Mouse (Mus musculus) embryonic fibroblast, embryonic 13.5 days (primary cell): ENCODE data around the gene Adcy5.

Source experiments
- CTCF ChIP-seq: IDR thresholded peaks from 2 replicates; pipeline ENCODE4 v1.5.1; 2011; ENCODE audit warnings: mild to moderate bottlenecking, control low read depth, low read length, moderate library complexity, borderline replicate concordance; ENCODE audit not compliant: insufficient read depth
- POLR2A ChIP-seq: IDR thresholded peaks from 2 replicates; pipeline ENCODE4 v1.6.1; 2011; ENCODE audit warnings: low read depth, mild to moderate bottlenecking, control low read depth, low read length, moderate library complexity

DNA sequence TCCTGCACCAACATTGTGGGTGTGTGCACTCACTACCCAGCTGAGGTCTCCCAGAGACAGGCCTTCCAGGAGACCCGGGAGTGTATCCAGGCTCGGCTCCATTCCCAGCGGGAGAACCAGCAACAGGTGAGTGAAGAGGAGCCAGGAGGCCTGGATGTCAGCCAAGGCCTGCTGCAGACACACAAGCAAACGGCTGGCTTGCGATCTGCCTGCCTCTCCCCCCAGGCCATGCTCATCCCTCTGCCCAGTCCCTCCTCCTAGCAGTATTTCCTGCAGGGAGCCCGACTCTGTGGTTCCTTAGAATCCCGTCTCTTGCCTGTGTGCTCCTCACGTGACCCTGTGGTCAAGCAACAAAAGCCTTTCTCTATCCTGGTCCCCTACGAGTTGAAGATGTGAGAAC lies 94.1 kb downstream of the Adcy5 start:
- no peak for TF ChIP-seq CTCF
- TF ChIP-seq POLR2A, result no peak
